Mouse (Mus musculus): ENCODE results near the gene Tlnrd1. TPM values are rescaled to one million over a fixed set of nuclear protein-coding genes. Genes with fewer than 3 reads are reported as not detected.
"Not testable (repeated sequence)": the region's sequence is repeated elsewhere in the genome, so short reads cannot be mapped to it uniquely, and the experiment has no call there.

Gene Tlnrd1
- polyA plus RNA-seq, 1 experiment from 2014 or later, result 14.2 TPM

DNA sequence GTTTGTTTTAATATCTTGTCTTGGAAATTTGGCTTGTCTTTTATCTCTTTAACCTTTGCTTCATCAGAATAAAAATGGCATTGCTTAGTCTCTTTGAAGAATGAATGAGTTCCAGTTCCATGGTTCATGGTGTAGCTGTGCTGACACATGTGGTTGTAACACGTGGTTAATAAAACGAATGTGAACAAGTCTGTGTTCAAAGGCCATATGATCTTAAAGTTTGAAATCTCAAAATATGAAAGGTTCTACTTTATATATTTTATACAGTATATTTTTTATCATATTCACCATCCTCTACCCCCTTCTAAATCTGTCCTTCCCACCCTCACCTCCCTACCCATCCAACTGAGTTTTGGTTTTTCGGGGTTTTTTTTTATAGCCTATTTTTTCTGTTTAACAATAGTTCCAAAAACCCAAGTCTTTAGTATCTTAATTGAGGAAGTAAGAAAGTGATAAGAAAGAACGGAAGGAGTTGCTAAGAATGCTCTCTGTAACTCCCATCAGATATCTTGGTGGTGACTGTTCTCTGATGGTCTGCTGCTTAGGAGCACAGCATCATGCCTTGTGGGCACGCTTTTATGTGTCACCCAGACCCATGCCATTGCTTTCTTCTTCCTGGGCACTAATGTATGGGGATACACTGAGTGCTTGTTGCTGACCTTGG lies 12.1 kb upstream of the Tlnrd1 start:
- no peaks in the 10 kb centered on the region for H3K9me3 ChIP-seq
- no peak for DNase-seq (ENCODE audit: low spot score)
- no peak overlapping the region for H3K4me3 ChIP-seq
- peaks cover 69% of the 10 kb centered on the region for H3K36me3 ChIP-seq (replicated peaks)
- 96% methylated on average over 5 of the region's 5 CpGs for WGBS
- peaks cover 22% of the 10 kb centered on the region for H3K4me1 ChIP-seq
- no peaks in the 10 kb centered on the region for H3K27me3 ChIP-seq (replicated peaks; ENCODE audit: low read depth, poor library complexity, severe bottlenecking)
- H3K27ac ChIP-seq (replicated peaks), result no peak overlapping the region

DNA sequence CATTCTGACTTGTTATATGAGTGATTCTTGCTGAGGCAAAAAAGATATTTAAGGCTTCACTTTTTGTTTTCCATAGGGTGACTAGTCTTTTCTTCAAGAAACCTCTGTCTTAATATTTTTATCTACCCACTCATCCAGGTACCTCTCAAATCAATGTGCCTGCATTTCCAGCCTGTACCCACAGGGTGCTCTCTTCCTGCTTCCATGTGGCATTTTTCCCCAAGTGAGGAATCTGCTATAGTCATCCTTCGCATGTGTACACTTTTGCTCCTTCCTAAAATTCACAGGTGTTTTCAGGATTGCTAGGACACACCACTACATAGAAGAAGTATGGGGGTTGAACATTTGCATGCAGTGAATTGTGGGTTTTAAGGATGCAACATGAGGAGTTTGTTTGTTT lies 10.2 kb upstream of the Tlnrd1 start:
- Histone ChIP-seq H3K9me3 (no peaks in the 10 kb centered on the region), H3K27me3 (replicated peaks; ENCODE audit: low read depth, poor library complexity, severe bottlenecking) (no peaks in the 10 kb centered on the region), H3K4me1 (peaks cover 28% of the 10 kb centered on the region), H3K4me3 (no peak overlapping the region), H3K27ac (replicated peaks) (no peak overlapping the region), H3K36me3 (replicated peaks) (peaks cover 50% of the 10 kb centered on the region)
- DNase-seq (ENCODE audit: low spot score), result no peak
- 94% methylated on average over 1 of the region's 1 CpGs for WGBS

- Histone ChIP-seq H3K27me3 (replicated peaks; ENCODE audit: low read depth, poor library complexity, severe bottlenecking) (no peaks in the 10 kb centered on the region), H3K4me3 (peak overlapping the region; percentile 74), H3K4me1 (peaks cover 28% of the 10 kb centered on the region), H3K9me3 (no peaks in the 10 kb centered on the region), H3K36me3 (replicated peaks) (peaks cover 30% of the 10 kb centered on the region), H3K27ac (replicated peaks) (peak overlapping the region; percentile 88)
- under 1% methylated on average over 21 of the region's 21 CpGs for WGBS
- DNase-seq (ENCODE audit: low spot score), result no peak
These were observed 8.2 kb upstream of the Tlnrd1 start for GRCm38 (mm10) chr7:83892333-83892669.

DNA sequence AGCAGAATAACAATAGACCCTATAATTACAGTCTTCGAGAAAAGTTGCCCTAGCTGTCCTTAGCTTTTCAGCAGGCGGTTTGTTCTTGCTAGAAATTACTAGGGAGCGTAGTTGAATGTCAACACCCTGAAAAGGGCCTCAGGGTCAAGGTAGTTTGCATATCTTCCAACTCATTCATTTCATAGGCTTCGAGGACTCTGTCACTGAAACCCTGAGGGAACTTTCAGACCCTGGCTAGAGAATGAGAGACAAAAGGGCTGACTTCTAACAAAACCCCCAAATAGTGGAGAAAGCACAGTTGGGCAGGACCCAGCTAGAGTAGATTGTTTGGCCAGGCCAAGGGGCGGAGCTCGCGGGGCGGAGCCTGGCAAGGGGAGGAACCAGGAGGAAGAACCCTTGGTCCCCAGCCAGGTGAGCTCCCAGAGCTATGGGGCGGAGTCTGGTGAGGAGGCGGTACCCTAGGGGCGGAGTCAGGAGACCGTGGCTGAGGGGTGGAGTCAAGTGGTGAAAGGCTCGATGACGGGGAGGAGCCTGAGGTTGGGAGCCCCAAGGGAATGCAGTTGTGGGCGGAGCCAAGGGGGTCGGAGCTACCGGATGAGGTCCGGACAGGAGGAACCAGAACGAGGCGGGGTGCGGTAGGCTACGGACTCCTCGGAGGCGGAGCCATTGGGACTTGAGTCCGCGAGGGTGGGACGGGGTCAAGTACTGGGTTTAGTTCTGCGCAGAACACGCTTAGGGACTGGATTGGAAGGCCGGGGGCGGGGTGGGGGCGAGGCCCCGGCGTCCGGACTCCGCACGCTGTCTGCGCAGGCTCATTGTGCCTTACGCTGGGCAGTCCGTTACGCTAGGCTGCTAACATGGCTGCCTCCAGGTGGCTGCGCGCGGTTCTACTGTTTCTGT lies 7.6 kb upstream of the Tlnrd1 start:
- peak overlapping the region; percentile 74 for H3K4me3 ChIP-seq
- H3K4me1 ChIP-seq, result peaks cover 28% of the 10 kb centered on the region
- WGBS, result 3% methylated on average over 44 of the region's 44 CpGs
- H3K27me3 ChIP-seq (replicated peaks; ENCODE audit: low read depth, poor library complexity, severe bottlenecking), result no peaks in the 10 kb centered on the region
- H3K27ac ChIP-seq (replicated peaks), result peak overlapping the region; percentile 88
- peak; percentile 99 for DNase-seq (ENCODE audit: low spot score)
- H3K36me3 ChIP-seq (replicated peaks), result peaks cover 25% of the 10 kb centered on the region
- 0 out of 2 replicates have a peak, but pooled peaks cover 1% of the 10 kb centered on the region for H3K9me3 ChIP-seq

DNA sequence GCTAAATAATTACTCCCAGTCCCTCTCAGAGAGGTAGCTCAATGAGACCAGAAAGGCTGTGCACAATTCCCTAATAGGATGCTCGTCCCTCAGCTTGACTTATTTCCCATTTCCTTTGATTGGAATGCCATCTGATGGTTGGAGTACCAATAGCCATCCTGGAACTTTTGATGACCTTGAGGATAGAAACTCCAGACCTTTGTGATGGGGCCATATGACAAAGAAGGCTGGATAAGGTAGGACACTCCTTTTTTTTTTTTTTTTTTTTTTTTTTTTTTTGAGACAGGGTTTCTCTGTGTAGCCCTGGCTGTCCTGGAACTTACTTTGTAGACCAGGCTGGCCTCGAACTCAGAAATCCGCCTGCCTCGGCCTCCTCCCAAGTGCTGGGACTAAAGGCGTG lies 5.8 kb upstream of the Tlnrd1 start:
- not testable (repeated sequence) for DNase-seq (ENCODE audit: low spot score)
- WGBS, result 88% methylated on average over 5 of the region's 5 CpGs

DNA sequence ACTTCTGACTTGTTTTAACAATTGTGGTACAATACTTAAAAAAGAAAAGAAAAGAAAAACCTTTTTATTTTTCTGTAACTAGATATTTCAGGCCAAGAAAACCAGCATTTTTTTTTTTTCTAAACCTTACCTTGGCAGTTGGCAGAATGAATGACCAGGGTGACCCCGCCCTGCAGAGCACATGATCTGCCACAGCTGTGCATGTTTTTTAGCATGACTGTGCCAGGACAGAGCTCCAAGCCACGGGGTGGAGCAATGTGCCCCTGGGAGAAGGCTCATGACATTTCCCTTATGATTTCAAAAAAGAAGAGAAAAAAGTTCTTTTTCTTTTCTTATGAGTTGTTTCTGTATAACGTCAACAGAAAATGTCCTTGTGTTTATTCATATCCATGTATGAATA lies 5.3 kb upstream of the Tlnrd1 start:
- no peak overlapping the region for H3K27ac ChIP-seq (replicated peaks)
- peak; percentile 20 for DNase-seq (ENCODE audit: low spot score)

More for the DNA sequence above, 5.8 kb upstream of the Tlnrd1 start:
- H3K4me1 ChIP-seq, result peaks cover 33% of the 10 kb centered on the region
- not testable (repeated sequence) for H3K4me3 ChIP-seq; H3K9me3 ChIP-seq; H3K36me3 ChIP-seq (replicated peaks); H3K27me3 ChIP-seq (replicated peaks; ENCODE audit: low read depth, poor library complexity, severe bottlenecking); H3K27ac ChIP-seq (replicated peaks)

GRCm38 (mm10) chr7:83886366-83887129 lies 2.4 kb upstream of the Tlnrd1 start:
- peak; percentile 19 for DNase-seq (ENCODE audit: low spot score)
- Histone ChIP-seq H3K9me3 (peaks cover 6% of the 10 kb centered on the region; the same call in 1 of the 2 replicates), H3K4me3 (no peak overlapping the region), H3K27ac (replicated peaks) (no peak overlapping the region), H3K36me3 (replicated peaks) (peaks cover 12% of the 10 kb centered on the region), H3K4me1 (peaks cover 42% of the 10 kb centered on the region), H3K27me3 (replicated peaks; ENCODE audit: low read depth, poor library complexity, severe bottlenecking) (no peaks in the 10 kb centered on the region)
- WGBS, result 92% methylated on average over 6 of the region's 6 CpGs

More for the DNA sequence above, 5.3 kb upstream of the Tlnrd1 start:
- H3K4me3 ChIP-seq, result no peak overlapping the region
- WGBS, result 60% methylated on average over 3 of the region's 3 CpGs
- H3K4me1 ChIP-seq, result peaks cover 35% of the 10 kb centered on the region
- peaks cover 6% of the 10 kb centered on the region; the same call in 1 of the 2 replicates for H3K9me3 ChIP-seq
- no peaks in the 10 kb centered on the region for H3K27me3 ChIP-seq (replicated peaks; ENCODE audit: low read depth, poor library complexity, severe bottlenecking)
- H3K36me3 ChIP-seq (replicated peaks), result peaks cover 2% of the 10 kb centered on the region; the same call in 1 of the 2 replicates

- DNase-seq (ENCODE audit: low spot score), result no peak
- peaks cover 48% of the 10 kb centered on the region for H3K4me1 ChIP-seq
These were observed 1.7 kb upstream of the Tlnrd1 start for GRCm38 (mm10) chr7:83885835-83886234.

GRCm38 (mm10) chr7:83884921-83885532 lies 922 bp upstream of the Tlnrd1 start:
- peak overlapping the region; percentile 99 for H3K27ac ChIP-seq (replicated peaks)
- DNase-seq (ENCODE audit: low spot score), result no peak
- no peaks in the 10 kb centered on the region for H3K27me3 ChIP-seq (replicated peaks; ENCODE audit: low read depth, poor library complexity, severe bottlenecking)
- H3K4me1 ChIP-seq, result peaks cover 55% of the 10 kb centered on the region
- peaks cover 15% of the 10 kb centered on the region for H3K36me3 ChIP-seq (replicated peaks)
- H3K4me3 ChIP-seq, result peak overlapping the region; percentile 89
- WGBS, result 39% methylated on average over 6 of the region's 6 CpGs
- peaks cover 6% of the 10 kb centered on the region; the same call in 1 of the 2 replicates for H3K9me3 ChIP-seq

More at GRCm38 (mm10) chr7:83885835-83886234, 1.7 kb upstream of the Tlnrd1 start:
- 87% methylated on average over 4 of the region's 4 CpGs for WGBS
- Histone ChIP-seq H3K36me3 (replicated peaks) (peaks cover 15% of the 10 kb centered on the region), H3K4me3 (no peak overlapping the region), H3K9me3 (peaks cover 6% of the 10 kb centered on the region; the same call in 1 of the 2 replicates), H3K27ac (replicated peaks) (peak overlapping the region; percentile 19; the same call in 1 of the 2 replicates), H3K27me3 (replicated peaks; ENCODE audit: low read depth, poor library complexity, severe bottlenecking) (no peaks in the 10 kb centered on the region)

GRCm38 (mm10) chr7:83883276-83884020 lies 657 bp downstream of the Tlnrd1 start:
- WGBS, result under 1% methylated on average over 91 of the region's 91 CpGs
- H3K36me3 ChIP-seq (replicated peaks), result peaks cover 15% of the 10 kb centered on the region
- peak overlapping the region; percentile 89 for H3K4me3 ChIP-seq
- H3K27me3 ChIP-seq (replicated peaks; ENCODE audit: low read depth, poor library complexity, severe bottlenecking), result no peaks in the 10 kb centered on the region
- H3K4me1 ChIP-seq, result peaks cover 65% of the 10 kb centered on the region
- H3K27ac ChIP-seq (replicated peaks), result peak overlapping the region; percentile 99
- peak; percentile 81 for DNase-seq (ENCODE audit: low spot score)
- H3K9me3 ChIP-seq, result peaks cover 6% of the 10 kb centered on the region; the same call in 1 of the 2 replicates

DNA sequence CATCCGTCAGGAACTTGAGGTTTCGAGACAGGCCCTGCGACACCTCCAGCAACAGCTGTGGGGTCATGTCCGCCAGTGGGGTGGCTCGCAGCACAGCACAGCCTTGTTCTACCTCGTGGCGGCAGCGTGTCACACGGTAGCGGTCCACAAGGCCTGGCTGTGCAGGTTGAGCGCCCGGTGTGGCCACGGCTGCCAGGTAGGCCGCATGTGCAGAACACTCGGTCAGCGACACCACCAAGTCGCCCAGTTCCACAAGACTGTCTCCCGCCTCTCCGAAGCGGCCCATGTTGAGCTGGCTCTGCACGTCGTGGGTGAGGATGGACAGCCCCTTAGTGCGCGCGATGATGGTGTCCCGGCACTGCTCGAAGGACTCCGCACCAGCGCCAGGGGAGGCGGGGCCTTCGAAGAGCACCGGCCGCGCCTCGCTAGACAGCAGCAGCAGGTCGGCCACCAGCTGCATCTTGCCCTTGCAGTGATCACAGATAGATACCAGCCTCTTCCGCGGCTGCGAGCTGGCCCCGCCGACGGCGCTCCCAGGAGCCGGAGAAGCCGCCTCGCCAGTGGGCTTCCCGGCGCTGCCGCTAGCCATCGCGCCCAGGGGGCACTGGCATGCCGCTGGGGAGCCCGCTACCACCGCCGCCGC lies 1.4 kb downstream of the Tlnrd1 start:
- Histone ChIP-seq H3K27me3 (replicated peaks; ENCODE audit: low read depth, poor library complexity, severe bottlenecking) (no peaks in the 10 kb centered on the region), H3K4me3 (peak overlapping the region; percentile 89), H3K9me3 (peaks cover 6% of the 10 kb centered on the region; the same call in 1 of the 2 replicates), H3K36me3 (replicated peaks) (peaks cover 19% of the 10 kb centered on the region), H3K4me1 (peaks cover 72% of the 10 kb centered on the region), H3K27ac (replicated peaks) (peak overlapping the region; percentile 99)
- 20% methylated on average over 56 of the region's 56 CpGs for WGBS
- DNase-seq (ENCODE audit: low spot score), result peak; percentile 68

Data from embryonic facial prominence, embryonic 10.5 days (tissue).